Comparison of ENCODE assay signal across 15 mouse cellular contexts in genomic region chr5:122649264-122649663, GRCm38 (mm10). TPM values are rescaled to one million over a fixed set of nuclear protein-coding genes. Genes with fewer than 3 reads are reported as not detected.
DNase-seq lines count a peak whose midpoint lies in the region; ATAC-seq and TF ChIP-seq lines count a peak whose summit lies in the region.
"Had no signal": no experiment of that assay in that cellular context is flagged by ENCODE, and none has a peak within 500 bp of the region (broad histone marks: within the 10 kb centered on the region; RNA-seq: fewer than 3 reads in every experiment).

No protein-coding gene starts in this region.

- H3K9ac ChIP-seq in stomach, postnatal 0 days (ENCODE audit: low read length) = no peak overlapping the region
- H3K9ac ChIP-seq: embryonic facial prominence, embryonic 12.5 days; forebrain, embryonic 12.5 days; kidney, embryonic 15.5 days; liver, embryonic 12.5 days; midbrain, embryonic 12.5 days; neural tube, embryonic 12.5 days had no signal

- H3K27ac ChIP-seq in gastrocnemius, adult 2 months = no peak overlapping the region
- H3K27ac ChIP-seq in embryonic fibroblast, embryonic 13.5 days (ENCODE audit: insufficient read depth, low read length) = 0 out of 2 replicates have a peak overlapping the region, but pooled peaks have one; percentile 23
- no peak overlapping the region for H3K27ac ChIP-seq in stomach, postnatal 0 days (replicated peaks)
- H3K27ac ChIP-seq: embryonic facial prominence, embryonic 12.5 days; forebrain, embryonic 12.5 days; kidney, embryonic 15.5 days; liver, embryonic 12.5 days; midbrain, embryonic 12.5 days; neural tube, embryonic 12.5 days had no signal

- no peak for TF ChIP-seq POLR2A in lung, adult 2 months (IDR thresholded peaks at IDR 0.05; ENCODE audit: borderline replicate concordance, extremely low read depth, low read depth, low read length)
- no peak for TF ChIP-seq POLR2A in embryonic fibroblast, embryonic 13.5 days (IDR thresholded peaks at IDR 0.05; ENCODE audit: low read depth, low read length)

- H3K9me3 ChIP-seq in stomach, postnatal 0 days (ENCODE audit: control insufficient read depth, low read length) = no peaks in the 10 kb centered on the region
- H3K9me3 ChIP-seq: embryonic facial prominence, embryonic 12.5 days; forebrain, embryonic 12.5 days; kidney, embryonic 15.5 days; liver, embryonic 12.5 days; midbrain, embryonic 12.5 days; neural tube, embryonic 12.5 days had no signal

- H3K4me1 ChIP-seq in lung, adult 2 months (ENCODE audit: control insufficient read depth, insufficient read depth, low read length) = peaks cover 8% of the 10 kb centered on the region
- peaks cover 8% of the 10 kb centered on the region for H3K4me1 ChIP-seq in embryonic fibroblast, embryonic 13.5 days (ENCODE audit: control insufficient read depth, insufficient read depth, low read length)
- no peaks in the 10 kb centered on the region for H3K4me1 ChIP-seq in stomach, postnatal 0 days (replicated peaks; ENCODE audit: control insufficient read depth, insufficient read depth)

- H3K4me2 ChIP-seq in stomach, postnatal 0 days (replicated peaks; ENCODE audit: low read depth) = no peak overlapping the region
- H3K4me2 ChIP-seq: embryonic facial prominence, embryonic 12.5 days; forebrain, embryonic 12.5 days; kidney, embryonic 15.5 days; liver, embryonic 12.5 days; midbrain, embryonic 12.5 days; neural tube, embryonic 12.5 days had no signal

- no peak for TF ChIP-seq CTCF in gastrocnemius, adult 2 months (IDR thresholded peaks at IDR 0.05)
- no peak for TF ChIP-seq CTCF in lung, adult 2 months (IDR thresholded peaks at IDR 0.05; ENCODE audit: insufficient read depth, low read length)
- TF ChIP-seq CTCF in embryonic fibroblast, embryonic 13.5 days (IDR thresholded peaks at IDR 0.05; ENCODE audit: borderline replicate concordance, insufficient read depth, low read length) = no peak
- TF ChIP-seq CTCF in stomach, postnatal 0 days (IDR thresholded peaks at IDR 0.05; ENCODE audit: low read depth) = no peak

- 52% methylated on average over 8 of the region's 8 CpGs for WGBS in lung, adult 2 months
- 59% methylated on average over 8 of the region's 8 CpGs for WGBS in stomach, postnatal 0 days

- TF ChIP-seq EP300 in stomach, postnatal 0 days (optimal IDR thresholded peaks at IDR 0.05) = no peak

- intact Hi-C loops in gastrocnemius, adult 2 months (cut with DNase I) = no loop called here

- no peaks in the 10 kb centered on the region for H3K36me3 ChIP-seq in stomach, postnatal 0 days (ENCODE audit: control insufficient read depth, insufficient read depth, low read length)
- H3K36me3 ChIP-seq: embryonic facial prominence, embryonic 12.5 days; forebrain, embryonic 12.5 days; kidney, embryonic 15.5 days; liver, embryonic 12.5 days; midbrain, embryonic 12.5 days; neural tube, embryonic 12.5 days had no signal

- no peaks in the 10 kb centered on the region for H3K27me3 ChIP-seq in stomach, postnatal 0 days (ENCODE audit: control insufficient read depth, insufficient read depth, low read length)
- H3K27me3 ChIP-seq: embryonic facial prominence, embryonic 12.5 days; kidney, embryonic 15.5 days; neural tube, embryonic 12.5 days had no signal

- H3K4me3 ChIP-seq in gastrocnemius, adult 2 months = no peak overlapping the region
- H3K4me3 ChIP-seq in lung, adult 2 months (replicated peaks; ENCODE audit: extremely low read depth, low read depth, low read length) = no peak overlapping the region
- no peak overlapping the region for H3K4me3 ChIP-seq in embryonic fibroblast, embryonic 13.5 days (ENCODE audit: insufficient read depth, low read length)
- H3K4me3 ChIP-seq in stomach, postnatal 0 days (ENCODE audit: low read depth, low read length) = no peak overlapping the region
- H3K4me3 ChIP-seq: embryonic facial prominence, embryonic 12.5 days; forebrain, embryonic 12.5 days; kidney, embryonic 15.5 days; liver, embryonic 12.5 days; midbrain, embryonic 12.5 days; neural tube, embryonic 12.5 days had no signal

- peak; percentile 45; the same call in 1 of the 2 replicates for ATAC-seq in stomach, postnatal 0 days (ENCODE audit: low FRiP score, low TSS enrichment)
- ATAC-seq: liver, embryonic 12.5 days had no signal

- DNase-seq in gastrocnemius, adult 2 months = peak; percentile 30
- no peak for DNase-seq in gastrocnemius, adult 8-10 months (ENCODE audit: low spot score in 2 of 2)
- peak; percentile 25 for DNase-seq in lung, postnatal 10 days
- no peak for DNase-seq in lung, adult 2 months
- DNase-seq in stomach, postnatal 0 days (ENCODE audit: low spot score) = peak; percentile 33
- no peak for DNase-seq in yolk sac, embryonic 10.5 days (ENCODE audit: low spot score)
- no peak for DNase-seq in gastrocnemius, postnatal 25 days
- DNase-seq: cerebellum, adult 11 months had no signal

RNA-seq across cellular contexts. Expression of gene P2rx7, which starts 5.6 kb away (rescaled TPM):
- total RNA-seq in gastrocnemius, adult 2 months (2021) = 1 to 10 TPM; 1.8 TPM
- total RNA-seq in gastrocnemius, adult 8-10 months (2022) = 1 to 10 TPM in 2 of 4 experiments, under 1 TPM in 2; 0.92 to 1.5 (median 1.1) TPM
- polyA plus RNA-seq in lung, adult 2 months (2012; rRNA removed) = 36.5 and 53.2 TPM in 2 replicates
- polyA plus RNA-seq in embryonic fibroblast, embryonic 13.5 days (2011; ENCODE audit: insufficient read length, low read depth, missing spikeins) = 1.2 and 1.4 TPM in 2 replicates
- polyA plus RNA-seq in stomach, postnatal 0 days (2015; fragmentation: Nextera tagmentation; extraction: Ambion mirVana) = 2.1 and 2.7 TPM in 2 replicates
- total RNA-seq in gastrocnemius, postnatal 25 days (2021) = 1 to 10 TPM; 1.9 TPM

RNA-seq across cellular contexts. Expression of gene Ift81, which starts 34.9 kb away (rescaled TPM):
- 1 to 10 TPM; 4.6 to 8.5 TPM for total RNA-seq in gastrocnemius, adult 2 months (2021)
- 1 to 10 TPM; 3.4 to 9.1 (median 5.9) TPM for total RNA-seq in gastrocnemius, adult 8-10 months (2022)
- 2.6 and 6.7 TPM in 2 replicates for polyA plus RNA-seq in lung, adult 2 months (2012; rRNA removed)
- polyA plus RNA-seq in embryonic fibroblast, embryonic 13.5 days (2011; ENCODE audit: insufficient read length, low read depth, missing spikeins) = 27.9 and 49.1 TPM in 2 replicates
- 16.3 and 17.4 TPM in 2 replicates for polyA plus RNA-seq in stomach, postnatal 0 days (2015; fragmentation: Nextera tagmentation; extraction: Ambion mirVana)
- total RNA-seq in gastrocnemius, postnatal 25 days (2021) = 1 to 10 TPM; 2.6 to 7.1 TPM

RNA-seq across cellular contexts. Expression of gene P2rx4, which starts 58.1 kb away (rescaled TPM):
- total RNA-seq in gastrocnemius, adult 2 months (2021) = 1 to 10 TPM; 3.8 to 5.5 TPM
- 1 to 10 TPM; 2.0 to 3.5 (median 2.9) TPM for total RNA-seq in gastrocnemius, adult 8-10 months (2022)
- 87.8 and 112 TPM in 2 replicates for polyA plus RNA-seq in lung, adult 2 months (2012; rRNA removed)
- polyA plus RNA-seq in embryonic fibroblast, embryonic 13.5 days (2011; ENCODE audit: insufficient read length, low read depth, missing spikeins) = 43.1 and 52.3 TPM in 2 replicates
- polyA plus RNA-seq in stomach, postnatal 0 days (2015; fragmentation: Nextera tagmentation; extraction: Ambion mirVana) = 22.8 and 24.7 TPM in 2 replicates
- total RNA-seq in gastrocnemius, postnatal 25 days (2021) = 1 to 10 TPM; 3.9 to 4.2 TPM

Comparison
In these comparisons a context has a peak if more than half of its experiments do, and no peak if none do; other contexts are left out.
1. DNase-seq: peak in gastrocnemius, adult 2 months (single experiment), lung, postnatal 10 days (single experiment) and stomach, postnatal 0 days (single experiment); none in gastrocnemius, adult 8-10 months (0 of 2), lung, adult 2 months (single experiment), yolk sac, embryonic 10.5 days (single experiment) and gastrocnemius, postnatal 25 days (single experiment).